ENCODE assay signal across 8 mouse cellular contexts in the genomic region with DNA sequence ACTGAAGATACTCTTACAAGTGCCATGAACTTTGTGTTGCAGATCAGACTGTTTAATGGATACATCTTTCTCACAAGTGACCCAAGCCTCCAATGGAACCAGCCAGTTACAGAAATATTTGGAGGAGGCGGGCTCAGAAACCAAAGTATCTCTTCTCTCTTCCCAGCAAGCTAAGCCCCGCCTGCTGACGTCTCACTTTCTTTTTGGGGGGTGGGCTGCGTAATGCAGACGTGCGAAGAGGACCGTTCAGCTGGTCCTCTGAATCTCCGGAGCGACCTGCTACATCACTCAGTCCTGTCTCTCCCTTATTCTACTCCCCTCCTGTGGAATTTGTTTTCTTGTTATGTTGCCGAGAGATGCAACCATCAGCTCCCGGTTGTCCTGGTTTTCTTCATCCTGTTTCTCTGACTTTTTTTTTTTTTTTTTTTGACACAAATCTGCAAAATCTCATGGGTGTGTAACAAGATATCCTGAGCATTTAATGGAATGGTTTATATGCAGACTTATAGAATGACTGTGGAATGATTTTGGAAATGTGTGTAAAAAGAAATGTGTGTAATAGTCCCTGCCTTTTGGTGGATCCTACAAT. TPM values are rescaled to one million over a fixed set of nuclear protein-coding genes. Genes with fewer than 3 reads are reported as not detected.
DNase-seq lines count a peak whose midpoint lies in the region; ATAC-seq and TF ChIP-seq lines count a peak whose summit lies in the region.

No protein-coding gene starts in this region.

- peak; percentile 57 for ATAC-seq in intestine, embryonic 15.5 days

- H3K4me3 ChIP-seq in intestine, embryonic 15.5 days (replicated peaks), result peak overlapping the region; percentile 31
- H3K4me3 ChIP-seq in small intestine, adult 2 months (ENCODE audit: low read depth, low read length), result peak overlapping the region; percentile 69

- no peaks in the 10 kb centered on the region for H3K36me3 ChIP-seq in intestine, embryonic 15.5 days
- H3K36me3 ChIP-seq in small intestine, adult 2 months (ENCODE audit: control insufficient read depth, insufficient read depth, low read length), result no peaks in the 10 kb centered on the region

- no peak for TF ChIP-seq CTCF in small intestine, adult 2 months (IDR thresholded peaks at IDR 0.05; ENCODE audit: extremely low read depth, insufficient read length, insufficient replicate concordance, low read depth, low read length)

- H3K9ac ChIP-seq in intestine, embryonic 15.5 days, result no peak overlapping the region

- H3K9me3 ChIP-seq in intestine, embryonic 15.5 days, result no peaks in the 10 kb centered on the region

- H3K27me3 ChIP-seq in intestine, embryonic 15.5 days (replicated peaks), result no peaks in the 10 kb centered on the region
- peaks cover 14% of the 10 kb centered on the region for H3K27me3 ChIP-seq in small intestine, adult 2 months (ENCODE audit: control insufficient read depth, insufficient read depth, low read length)

- H3K4me2 ChIP-seq in intestine, embryonic 15.5 days (replicated peaks), result peak overlapping the region; percentile 45

- intact Hi-C loops in left cerebral cortex, postnatal 14 days (cut with DNase I), result loop anchor here (1.0 kb wide), 1 partner anchor 19 kb away; no protein-coding TSS in a partner anchor

- TF ChIP-seq POLR2A in small intestine, adult 2 months (IDR thresholded peaks at IDR 0.05; ENCODE audit: low read depth, low read length), result no peak

- 5% methylated on average over 11 of the region's 11 CpGs for WGBS in intestine, embryonic 15.5 days
- 16% methylated on average over 11 of the region's 11 CpGs for WGBS in small intestine, adult 2 months

- peaks cover 12% of the 10 kb centered on the region; the same call in 1 of the 2 replicates for H3K4me1 ChIP-seq in intestine, embryonic 15.5 days (replicated peaks)
- H3K4me1 ChIP-seq in small intestine, adult 2 months (ENCODE audit: control insufficient read depth, insufficient read depth, insufficient read length, low read length), result no peaks in the 10 kb centered on the region; the same call in none of the 2 replicates

- DNase-seq in gastrocnemius, adult 18-20 months (ENCODE audit: low spot score), result peak; percentile 50
- DNase-seq in gastrocnemius, postnatal 10 days, result no peak
- DNase-seq in cerebellum, postnatal 14 days, result peak; percentile 86 to 91
- peak; percentile 85 to 91 for DNase-seq in frontal cortex, postnatal 36 days (ENCODE audit: low spot score in 2 of 2)
- DNase-seq in left cerebral cortex, postnatal 14 days (ENCODE audit: low spot score in 2 of 2), result peak; percentile 83
- peak; percentile 82 for DNase-seq in mesoderm, embryonic 11.5 days (ENCODE audit: low read depth, low spot score)

- no peak overlapping the region for H3K27ac ChIP-seq in intestine, embryonic 15.5 days
- no peak overlapping the region for H3K27ac ChIP-seq in small intestine, adult 2 months (ENCODE audit: insufficient read depth, low read depth, low read length)

RNA-seq across cellular contexts. Expression of a gene that starts 40.3 kb away (rescaled TPM):
- 1 to 10 TPM; 5.0 to 7.1 TPM for total RNA-seq in gastrocnemius, adult 18-20 months (2021)
- 1 to 10 TPM; 2.2 to 3.8 TPM for total RNA-seq in gastrocnemius, postnatal 10 days (2021)
- 11.3 and 13.4 TPM in 2 replicates for polyA plus RNA-seq in intestine, embryonic 15.5 days (2015; fragmentation: Nextera tagmentation; extraction: Ambion mirVana)
- 100 to 1,000 TPM; 169 TPM for total RNA-seq in left cerebral cortex, postnatal 14 days (2021)
- polyA plus RNA-seq in small intestine, adult 2 months (2012; rRNA removed), result 1.0 and 1.3 TPM in 2 replicates

RNA-seq across cellular contexts. Expression of a gene that starts 53.8 kb away (rescaled TPM):
- not detected for total RNA-seq in gastrocnemius, adult 18-20 months (2021)
- not detected for total RNA-seq in gastrocnemius, postnatal 10 days (2021)
- polyA plus RNA-seq in intestine, embryonic 15.5 days (2015; fragmentation: Nextera tagmentation; extraction: Ambion mirVana), result 0.20 and 0.21 TPM in 2 replicates
- total RNA-seq in left cerebral cortex, postnatal 14 days (2021), result not detected
- polyA plus RNA-seq in small intestine, adult 2 months (2012; rRNA removed), result not detected in 2 replicates

RNA-seq across cellular contexts. Expression of a gene that starts 58.6 kb away (rescaled TPM):
- 10 to 100 TPM; 26.2 to 29.3 TPM for total RNA-seq in gastrocnemius, adult 18-20 months (2021)
- total RNA-seq in gastrocnemius, postnatal 10 days (2021), result 10 to 100 TPM; 18.4 to 22.9 TPM
- 3.9 and 4.5 TPM in 2 replicates for polyA plus RNA-seq in intestine, embryonic 15.5 days (2015; fragmentation: Nextera tagmentation; extraction: Ambion mirVana)
- 10 to 100 TPM; 25.7 to 28.0 TPM for total RNA-seq in left cerebral cortex, postnatal 14 days (2021)
- 5.9 and 12.3 TPM in 2 replicates for polyA plus RNA-seq in small intestine, adult 2 months (2012; rRNA removed)

Comparison
In these comparisons a context has a peak if more than half of its experiments do, and no peak if none do; other contexts are left out.
1. RNA of a gene that starts 40.3 kb away (total RNA-seq): 169 TPM in left cerebral cortex, postnatal 14 days; 5.0 to 7.1 TPM in gastrocnemius, adult 18-20 months and 2.2 to 3.8 TPM in gastrocnemius, postnatal 10 days; every median in the first group is over 10 times any median in the second.